Mouse (Mus musculus) liver, embryonic 13.5 days (tissue): ENCODE data around the gene Cdkl3. TPM values are rescaled to one million over a fixed set of nuclear protein-coding genes. Genes with fewer than 3 reads are reported as not detected.

Source experiments
- ATAC-seq: fragments of 200-750 bp; cut with Nextera tagmentation; 2 replicates; pipeline ENCODE4 v1.8.0; 2017; ENCODE audit warnings: low read depth, mild to moderate bottlenecking, moderate number of reproducible peaks, moderate library complexity
- DNase-seq: peaks from one replicate; pipeline ENCODE4 v3.0.0; 2022
- H3K27ac ChIP-seq: fragments of 300-500 bp; sonication (generic); 2 replicates; pipeline ENCODE4 v1.5.1; 2015; ENCODE audit warnings: moderate library complexity, mild to moderate bottlenecking, inconsistent platforms
- H3K27me3 ChIP-seq: fragments of 300-500 bp; sonication (generic); 2 replicates; pipeline ENCODE4 v1.6.1; 2015; ENCODE audit warnings: mild to moderate bottlenecking, inconsistent platforms
- H3K36me3 ChIP-seq: fragments of 300-500 bp; sonication (generic); 2 replicates; pipeline ENCODE4 v1.6.1; 2015; ENCODE audit warnings: mild to moderate bottlenecking, inconsistent platforms
- H3K4me1 ChIP-seq: fragments of 300-500 bp; sonication (generic); replicated peaks from 2 replicates; pipeline ENCODE4 v1.6.1; 2015; ENCODE audit warnings: inconsistent platforms
- H3K4me2 ChIP-seq: fragments of 300-500 bp; sonication (generic); 2 replicates; pipeline ENCODE4 v1.6.1; 2015; ENCODE audit warnings: inconsistent platforms, mild to moderate bottlenecking, moderate library complexity
- H3K4me3 ChIP-seq: fragments of 300-500 bp; sonication (generic); replicated peaks from 2 replicates; pipeline ENCODE4 v1.5.1; 2015; ENCODE audit warnings: mild to moderate bottlenecking, inconsistent platforms
- H3K9ac ChIP-seq: fragments of 300-500 bp; sonication (generic); 2 replicates; pipeline ENCODE4 v1.6.1; 2015; ENCODE audit warnings: mild to moderate bottlenecking, inconsistent platforms
- H3K9me3 ChIP-seq: fragments of 300-500 bp; sonication (generic); replicated peaks from 2 replicates; pipeline ENCODE4 v1.6.1; 2016; ENCODE audit warnings: inconsistent platforms
- WGBS: fragments of 180-500 bp; shearing (Covaris S2); methylation state at CpG from one replicate; pipeline ENCODE4 v1.1.7; 2015; ENCODE audit not compliant: insufficient replicate concordance; 5-methylcytosine and 5-hydroxymethylcytosine counted together
- polyA plus RNA-seq: library from polyadenylated mRNA; unstranded; fragments of >200 nt; fragmentation: Nextera tagmentation; extraction: Ambion mirVana; gene quantifications from 2 replicates; pipeline ENCODE4 v1.2.1, GENCODE M21; 2015

The Cdkl3 gene
- polyA plus RNA-seq, 1 experiment from 2014 or later, result 1.7 TPM

GRCm38 (mm10) chr11:52060315-52060714 is 56.3 kb downstream of the Cdkl3 start:
- ATAC-seq (no peak), DNase-seq (no peak)
- peaks cover 7% of the 10 kb centered on the region; the same call in 1 of the 2 replicates for H3K4me1 ChIP-seq
- H3K27ac ChIP-seq, result no peak overlapping the region
- H3K9me3 ChIP-seq, result no peaks in the 10 kb centered on the region
- H3K9ac ChIP-seq, result no peak overlapping the region
- no peaks in the 10 kb centered on the region for H3K27me3 ChIP-seq
- 61% methylated on average over 4 of the region's 4 CpGs for WGBS
- H3K4me3 ChIP-seq, result no peak overlapping the region
- H3K4me2 ChIP-seq, result no peak overlapping the region
- H3K36me3 ChIP-seq, result no peaks in the 10 kb centered on the region

DNA sequence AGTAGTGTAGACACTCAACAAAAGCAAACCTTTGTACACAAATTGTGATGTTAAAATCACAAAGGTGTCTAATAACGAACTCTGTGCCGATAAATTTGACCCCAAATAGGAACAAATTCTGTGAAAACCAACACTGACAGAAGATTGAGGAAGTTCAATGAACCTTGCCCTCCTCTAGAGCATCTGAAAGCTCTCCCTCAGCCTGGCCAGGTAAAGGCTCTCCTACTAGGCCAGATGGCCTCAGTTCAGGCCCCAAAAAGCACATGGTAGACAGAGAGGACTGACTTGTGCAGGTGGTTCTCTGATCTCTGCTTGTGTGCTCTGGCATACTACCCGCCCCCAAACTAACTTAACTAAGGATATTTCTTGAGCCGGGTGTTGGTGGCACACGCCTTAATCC is 58.4 kb downstream of the Cdkl3 start:
- Histone ChIP-seq H3K4me1 (peaks cover 20% of the 10 kb centered on the region), H3K9ac (no peak overlapping the region), H3K36me3 (no peaks in the 10 kb centered on the region), H3K4me2 (no peak overlapping the region), H3K9me3 (no peaks in the 10 kb centered on the region), H3K4me3 (no peak overlapping the region), H3K27me3 (no peaks in the 10 kb centered on the region), H3K27ac (no peak overlapping the region)
- 69% methylated on average over 5 of the region's 5 CpGs for WGBS
- ATAC-seq (no peak), DNase-seq (no peak)

DNA sequence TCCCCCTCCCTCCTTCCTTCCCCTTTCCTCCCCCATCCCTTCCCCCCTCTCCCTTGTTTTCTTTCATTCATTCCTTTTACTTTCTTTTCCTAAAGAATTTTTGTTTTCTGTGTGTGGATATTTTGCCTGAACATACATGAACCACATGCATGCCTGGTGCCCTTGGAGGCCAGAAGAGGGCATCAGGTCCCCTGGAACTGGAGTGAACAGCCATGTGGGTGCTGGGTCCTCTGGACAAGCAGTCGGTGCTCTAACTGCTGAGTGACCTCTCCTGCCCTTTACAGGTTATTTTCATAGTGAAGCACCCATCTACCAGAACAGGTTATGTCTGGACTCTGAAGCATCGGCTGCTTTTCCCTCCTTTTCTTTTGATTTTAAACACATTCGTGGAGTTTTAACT is 60.4 kb downstream of the Cdkl3 start:
- WGBS, result 34% methylated on average over 3 of the region's 3 CpGs
- no peaks in the 10 kb centered on the region for H3K36me3 ChIP-seq
- H3K27me3 ChIP-seq, result no peaks in the 10 kb centered on the region
- no peak overlapping the region for H3K4me2 ChIP-seq
- H3K9ac ChIP-seq, result no peak overlapping the region
- H3K9me3 ChIP-seq, result no peaks in the 10 kb centered on the region
- ATAC-seq, result no peak
- H3K27ac ChIP-seq, result no peak overlapping the region
- H3K4me1 ChIP-seq, result peaks cover 20% of the 10 kb centered on the region
- H3K4me3 ChIP-seq, result no peak overlapping the region
- DNase-seq, result no peak

DNA sequence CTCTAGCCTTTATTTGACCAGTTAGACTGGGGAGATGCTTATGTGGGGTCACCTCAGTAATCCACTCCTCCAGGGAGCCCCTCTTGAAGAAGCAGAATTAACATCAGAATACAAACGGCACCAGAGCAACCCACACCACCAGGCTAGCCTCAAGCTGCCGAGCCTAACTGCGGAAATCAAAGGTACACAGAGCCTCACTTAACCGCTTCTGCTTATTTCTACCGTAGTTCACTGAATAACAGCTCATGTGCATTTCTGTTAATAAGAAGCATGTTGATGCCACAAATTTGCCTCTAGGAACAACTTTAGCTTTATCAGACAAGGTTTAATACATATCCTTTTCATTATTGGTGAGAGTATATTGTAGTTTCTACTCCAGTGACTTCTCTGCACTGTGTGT is 61.8 kb downstream of the Cdkl3 start:
- WGBS, result 7% methylated on average over 5 of the region's 5 CpGs
- no peak overlapping the region for H3K4me3 ChIP-seq

GRCm38 (mm10) chr11:52071768-52072167 is 67.7 kb downstream of the Cdkl3 start:
- Histone ChIP-seq H3K4me2 (no peak overlapping the region), H3K9me3 (no peaks in the 10 kb centered on the region), H3K4me3 (no peak overlapping the region), H3K36me3 (no peaks in the 10 kb centered on the region), H3K27me3 (no peaks in the 10 kb centered on the region), H3K27ac (no peak overlapping the region), H3K4me1 (peaks cover 38% of the 10 kb centered on the region), H3K9ac (no peak overlapping the region)
- WGBS, result 32% methylated on average over 10 of the region's 10 CpGs
- DNase-seq (no peak), ATAC-seq (no peak; the same call in 1 of the 2 replicates)

More for the DNA sequence above, 61.8 kb downstream of the Cdkl3 start:
- H3K9ac ChIP-seq, result peak overlapping the region; percentile 45; the same call in 1 of the 2 replicates
- H3K4me1 ChIP-seq, result peaks cover 20% of the 10 kb centered on the region
- DNase-seq (no peak), ATAC-seq (no peak)
- no peaks in the 10 kb centered on the region for H3K27me3 ChIP-seq
- no peaks in the 10 kb centered on the region for H3K36me3 ChIP-seq
- H3K9me3 ChIP-seq, result no peaks in the 10 kb centered on the region
- H3K27ac ChIP-seq, result no peak overlapping the region
- peak overlapping the region; percentile 52 for H3K4me2 ChIP-seq

- ATAC-seq, result no peak
- H3K4me3 ChIP-seq, result no peak overlapping the region
- no peak overlapping the region for H3K4me2 ChIP-seq
- H3K36me3 ChIP-seq, result no peaks in the 10 kb centered on the region
- H3K9ac ChIP-seq, result no peak overlapping the region
- DNase-seq, result no peak
- H3K27me3 ChIP-seq, result no peaks in the 10 kb centered on the region
- 73% methylated on average over 8 of the region's 8 CpGs for WGBS
- H3K27ac ChIP-seq, result no peak overlapping the region
- H3K9me3 ChIP-seq, result no peaks in the 10 kb centered on the region
- H3K4me1 ChIP-seq, result peaks cover 39% of the 10 kb centered on the region
These were observed 69.6 kb downstream of the Cdkl3 start for GRCm38 (mm10) chr11:52073528-52074170.

DNA sequence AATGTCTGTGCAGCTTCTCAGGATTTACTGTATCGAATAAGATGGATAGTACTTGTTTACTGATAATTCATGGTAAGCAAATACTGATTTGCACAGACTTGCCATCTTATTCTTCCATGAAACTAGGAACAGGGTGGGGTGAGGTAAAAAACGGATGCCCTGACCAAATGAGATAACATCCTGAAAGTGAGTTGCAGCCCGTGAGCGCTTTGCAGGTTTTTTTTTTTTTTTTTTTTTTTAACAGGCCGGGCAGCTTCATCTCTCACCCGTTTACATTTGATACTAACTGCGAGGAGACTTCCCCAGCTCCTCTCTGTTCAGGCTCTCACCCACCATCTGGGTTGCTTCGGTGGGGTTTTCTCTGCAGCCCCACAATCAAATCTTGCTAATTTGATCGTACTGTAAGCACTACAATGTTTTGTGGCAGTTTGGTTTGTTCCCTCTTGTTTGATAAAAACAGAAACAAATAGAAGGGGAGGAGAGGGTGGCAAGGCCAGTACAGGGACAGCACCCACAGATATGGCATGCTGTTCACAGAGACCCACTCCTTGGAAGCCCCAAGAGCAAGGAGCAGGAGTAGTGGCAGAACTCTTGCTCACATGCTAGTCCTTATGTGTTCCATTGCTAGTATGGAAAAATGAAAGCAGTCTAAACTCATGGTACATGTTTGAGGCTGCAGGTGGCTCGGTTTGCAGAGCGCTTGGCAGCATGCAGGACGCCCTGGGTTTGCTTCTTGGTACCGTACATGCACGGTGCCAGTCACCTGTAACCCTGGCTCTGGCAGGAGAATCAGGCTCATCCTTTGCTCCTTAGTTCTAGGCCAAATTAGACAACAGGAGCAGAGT is 70.8 kb downstream of the Cdkl3 start:
- Histone ChIP-seq H3K4me2 (peak overlapping the region; percentile 47), H3K27ac (peak overlapping the region; percentile 54), H3K27me3 (no peaks in the 10 kb centered on the region), H3K4me1 (peaks cover 39% of the 10 kb centered on the region), H3K4me3 (no peak overlapping the region), H3K9ac (no peak overlapping the region), H3K9me3 (no peaks in the 10 kb centered on the region), H3K36me3 (no peaks in the 10 kb centered on the region)
- DNase-seq, result peak; percentile 18
- ATAC-seq, result peak; percentile 70
- 27% methylated on average over 14 of the region's 14 CpGs for WGBS

- DNase-seq, result no peak
These were observed 72.0 kb downstream of the Cdkl3 start for GRCm38 (mm10) chr11:52075794-52076633.

DNA sequence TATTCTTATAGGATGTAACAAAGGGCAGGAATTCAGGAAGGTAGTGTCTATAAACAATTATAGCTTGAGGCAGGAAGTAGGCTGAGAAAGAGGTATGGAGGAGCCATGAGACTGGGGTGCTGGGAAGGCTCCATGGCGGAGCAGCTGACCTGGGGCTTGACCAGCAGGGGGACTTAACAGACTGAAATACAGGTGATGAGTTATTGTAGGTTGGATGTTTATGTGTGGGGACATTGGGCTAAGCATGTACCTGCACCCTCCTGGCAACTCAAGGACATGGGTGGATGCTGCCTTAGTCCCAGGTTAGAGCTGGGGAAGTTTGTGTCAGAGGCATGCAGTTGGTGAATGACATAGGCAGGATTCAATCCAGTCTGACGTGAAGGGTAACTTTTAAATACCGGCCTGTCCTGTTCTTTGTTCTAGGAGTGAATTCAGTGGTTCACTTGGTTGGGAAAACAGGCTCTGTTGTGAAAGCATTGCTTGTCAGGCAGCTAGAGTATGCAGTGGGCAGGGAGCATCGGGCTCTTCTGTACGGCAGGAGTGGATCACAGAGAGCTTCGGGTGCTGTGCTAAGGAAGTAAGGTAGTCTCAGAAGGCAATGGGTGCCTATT is 72.8 kb downstream of the Cdkl3 start:
- H3K36me3 ChIP-seq, result no peaks in the 10 kb centered on the region
- no peak overlapping the region for H3K4me2 ChIP-seq
- H3K27me3 ChIP-seq, result no peaks in the 10 kb centered on the region
- H3K4me1 ChIP-seq, result peaks cover 34% of the 10 kb centered on the region
- H3K4me3 ChIP-seq, result no peak overlapping the region
- no peak for DNase-seq
- H3K27ac ChIP-seq, result no peak overlapping the region
- H3K9me3 ChIP-seq, result no peaks in the 10 kb centered on the region
- H3K9ac ChIP-seq, result no peak overlapping the region
- WGBS, result 81% methylated on average over 6 of the region's 6 CpGs
- ATAC-seq, result no peak

More at GRCm38 (mm10) chr11:52075794-52076633, 72.0 kb downstream of the Cdkl3 start:
- H3K9me3 ChIP-seq, result no peaks in the 10 kb centered on the region
- no peaks in the 10 kb centered on the region for H3K36me3 ChIP-seq
- H3K4me2 ChIP-seq, result no peak overlapping the region
- H3K4me1 ChIP-seq, result peaks cover 39% of the 10 kb centered on the region
- H3K27ac ChIP-seq, result no peak overlapping the region
- no peaks in the 10 kb centered on the region for H3K27me3 ChIP-seq
- no peak overlapping the region for H3K4me3 ChIP-seq
- ATAC-seq, result no peak
- WGBS, result 37% methylated on average over 19 of the region's 19 CpGs
- 0 out of 2 replicates have a peak overlapping the region, but pooled peaks have one; percentile 26 for H3K9ac ChIP-seq

GRCm38 (mm10) chr11:52077939-52078338 is 73.9 kb downstream of the Cdkl3 start:
- Histone ChIP-seq H3K36me3 (no peaks in the 10 kb centered on the region), H3K4me2 (no peak overlapping the region), H3K9me3 (no peaks in the 10 kb centered on the region), H3K27ac (no peak overlapping the region), H3K27me3 (no peaks in the 10 kb centered on the region), H3K9ac (no peak overlapping the region), H3K4me3 (no peak overlapping the region), H3K4me1 (peaks cover 34% of the 10 kb centered on the region)
- WGBS, result 66% methylated on average over 4 of the region's 4 CpGs
- ATAC-seq (no peak), DNase-seq (no peak)

DNA sequence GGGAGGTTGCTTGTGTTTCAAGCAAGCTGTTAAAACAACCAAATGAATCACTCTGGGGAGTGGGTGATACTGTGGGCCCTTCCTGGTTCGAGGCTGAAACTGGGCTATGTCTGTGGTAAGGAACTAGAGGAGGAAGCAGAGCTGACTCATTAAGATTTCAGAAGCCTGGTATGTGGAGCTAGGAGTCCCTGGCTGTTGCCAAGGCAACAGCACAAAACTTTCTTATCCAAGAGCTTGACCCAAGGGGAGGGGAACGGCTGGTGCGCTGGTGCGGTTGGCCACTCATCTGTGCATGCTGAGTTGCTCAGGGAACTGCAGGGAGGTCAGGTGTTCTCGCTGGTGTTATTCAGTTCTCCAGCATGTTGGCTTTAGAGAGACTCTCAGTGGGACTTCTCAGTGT is 76.0 kb downstream of the Cdkl3 start:
- Histone ChIP-seq H3K9ac (no peak overlapping the region), H3K27me3 (no peaks in the 10 kb centered on the region), H3K4me1 (peaks cover 17% of the 10 kb centered on the region), H3K9me3 (no peaks in the 10 kb centered on the region), H3K27ac (no peak overlapping the region), H3K4me2 (no peak overlapping the region), H3K4me3 (no peak overlapping the region), H3K36me3 (no peaks in the 10 kb centered on the region)
- 17% methylated on average over 5 of the region's 5 CpGs for WGBS
- peak; percentile 29; the same call in 1 of the 2 replicates for ATAC-seq
- DNase-seq, result no peak
